Mouse (Mus musculus): ENCODE measurements around the gene Shisal1. TPM values are rescaled to one million over a fixed set of nuclear protein-coding genes. Genes with fewer than 3 reads are reported as not detected.

Shisal1 gene
- total RNA-seq, 2 experiments from 2014 or later = not detected

Other genes with a start within 250 kb of the Shisal1 start
- gene Parvb, start 215.1 kb downstream of the Shisal1 start, total RNA-seq (2015; ENCODE audit: low replicate concordance) = 87.9 and 89.7 TPM in 2 replicates
- gene Parvb, start 215.1 kb downstream of the Shisal1 start, total RNA-seq (2017; ENCODE audit: low replicate concordance) = 26.2 and 32.4 TPM in 2 replicates
- 27.4 and 29.3 TPM in 2 replicates for gene Parvg, start 123.1 kb downstream of the Shisal1 start, total RNA-seq (2015; ENCODE audit: low replicate concordance)
- gene Parvg, start 123.1 kb downstream of the Shisal1 start, total RNA-seq (2017; ENCODE audit: low replicate concordance) = 22.2 and 31.4 TPM in 2 replicates
- 1.1 TPM in 1 of 2 replicates, not detected in the other for gene Rtl6, start 110.7 kb upstream of the Shisal1 start, total RNA-seq (2015; ENCODE audit: low replicate concordance)
- gene Rtl6, start 110.7 kb upstream of the Shisal1 start, total RNA-seq (2017; ENCODE audit: low replicate concordance) = 0.77 TPM in 1 of 2 replicates, not detected in the other
- 5.4 TPM in 1 of 2 replicates, not detected in the other for gene Prr5, start 222.5 kb upstream of the Shisal1 start, total RNA-seq (2015; ENCODE audit: low replicate concordance)
- 0.39 TPM in 1 of 2 replicates, not detected in the other for gene Prr5, start 222.5 kb upstream of the Shisal1 start, total RNA-seq (2017; ENCODE audit: low replicate concordance)

Data from erythroid progenitor cell, adult 5-6 weeks (primary cell).